Mouse (Mus musculus) myocyte (in vitro differentiated cells): ENCODE measurements around the gene Uqcc1.

Experiments
- CEBPB ChIP-seq: IDR thresholded peaks from 2 replicates; pipeline ENCODE4 v1.6.1; 2011; ENCODE audit warnings: mild to moderate bottlenecking, moderate library complexity; ENCODE audit not compliant: poor library complexity, insufficient read depth, severe bottlenecking
- E2F4 ChIP-seq: IDR thresholded peaks from one replicate; pipeline ENCODE4 v1.6.1; 2011; ENCODE audit warnings: mild to moderate bottlenecking, control low read depth, moderate library complexity; ENCODE audit not compliant: insufficient read depth
- MAX ChIP-seq: IDR thresholded peaks from one replicate; pipeline ENCODE4 v1.6.1; 2011; ENCODE audit warnings: low read depth, mild to moderate bottlenecking, control low read depth
- MYOD1 ChIP-seq, 3 experiments: IDR thresholded peaks; one replicate each; pipeline ENCODE4 v1.6.1; 2011; ENCODE audit warnings: control low read depth in 2 of 3, low read depth in 2 of 3, mild to moderate bottlenecking in 2 of 3, moderate library complexity in 1 of 3; ENCODE audit not compliant: insufficient read length in 2 of 3, control insufficient read depth in 1 of 3
- MYOG ChIP-seq, 3 experiments: IDR thresholded peaks; one replicate each; pipeline ENCODE4 v1.6.1; 2011; ENCODE audit warnings: control low read depth in 2 of 3, low read depth in 2 of 3, mild to moderate bottlenecking in 2 of 3; ENCODE audit not compliant: insufficient read length in 2 of 3, control insufficient read depth in 1 of 3, insufficient read depth in 1 of 3
- POLR2A ChIP-seq: IDR thresholded peaks from one replicate; pipeline ENCODE4 v1.6.1; 2011; ENCODE audit warnings: low read depth, mild to moderate bottlenecking, control low read depth, moderate library complexity; ENCODE audit not compliant: insufficient read length
- REST ChIP-seq: IDR thresholded peaks from one replicate; pipeline ENCODE4 v1.6.1; 2011; ENCODE audit warnings: mild to moderate bottlenecking, control low read depth, moderate library complexity; ENCODE audit not compliant: insufficient read depth, insufficient read length
- SRF ChIP-seq: IDR thresholded peaks from one replicate; pipeline ENCODE4 v1.6.1; 2011; ENCODE audit warnings: low read depth; ENCODE audit not compliant: control insufficient read depth, insufficient read length
- TCF3 ChIP-seq: IDR thresholded peaks from one replicate; pipeline ENCODE4 v1.6.1; 2011; ENCODE audit warnings: low read depth, control low read depth; ENCODE audit not compliant: insufficient read length
- USF1 ChIP-seq: IDR thresholded peaks from one replicate; pipeline ENCODE4 v1.6.1; 2011; ENCODE audit warnings: low read depth, mild to moderate bottlenecking, control low read depth, moderate library complexity

DNA sequence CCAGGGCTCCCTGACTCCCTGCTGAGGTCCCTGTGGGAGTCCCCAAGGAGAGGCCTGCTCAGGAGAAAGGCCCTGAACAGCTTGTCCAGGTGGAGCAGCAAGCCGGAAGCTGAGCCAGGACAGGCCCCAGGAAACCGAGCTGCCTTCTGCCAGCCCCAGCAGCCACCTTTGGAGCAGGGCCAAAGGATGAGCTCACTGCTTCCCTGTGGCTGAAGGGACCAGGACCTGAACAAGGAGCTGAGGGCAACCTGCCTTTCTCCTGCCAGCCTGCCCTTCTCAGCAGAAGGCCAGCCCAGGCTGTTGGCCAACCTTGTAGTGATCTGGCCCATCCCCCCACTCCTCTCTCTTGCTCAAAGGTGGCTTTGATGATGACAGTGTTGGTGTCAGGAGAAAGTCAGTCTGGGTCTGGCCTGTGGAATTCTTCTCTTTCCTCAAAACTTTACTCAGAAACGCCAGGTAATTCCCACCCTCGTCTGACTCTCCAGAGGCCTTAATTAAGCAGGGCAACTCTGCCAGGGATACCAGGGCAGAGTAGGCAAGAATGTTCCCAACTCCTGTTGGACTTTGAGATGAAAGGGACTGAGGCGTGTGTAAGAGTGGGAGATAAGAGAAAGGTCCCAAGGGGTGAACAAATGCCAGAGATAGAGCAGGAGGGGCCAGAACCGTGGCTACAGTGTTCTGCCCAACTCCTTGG is 124.7 kb downstream of the Uqcc1 start:
- TF ChIP-seq USF1 (no peak), POLR2A (no peak), SRF (no peak), CEBPB (no peak), REST (no peak), MAX (no peak), E2F4 (no peak), MYOG (IDR thresholded peaks at IDR 0.05; ENCODE audit: control insufficient read depth in 1 of 3, insufficient read depth in 1 of 3, insufficient read length in 2 of 3, low read depth in 2 of 3) (peak in 1 of 3 experiments; percentile 16), MYOD1 (IDR thresholded peaks at IDR 0.05; ENCODE audit: control insufficient read depth in 1 of 3, insufficient read length in 2 of 3, low read depth in 2 of 3) (no peak), TCF3 (no peak)
